Mouse (Mus musculus) gonadal fat pad, adult 2 months (tissue): ENCODE measurements around the gene Ric1. TPM values are rescaled to one million over a fixed set of nuclear protein-coding genes. Genes with fewer than 3 reads are reported as not detected.
"Not testable (repeated sequence)": the region's sequence is repeated elsewhere in the genome, so short reads cannot be mapped to it uniquely, and the experiment has no call there.

Experiments
- DNase-seq: peaks from one replicate; pipeline ENCODE4 v3.0.0-alpha.2; 2012; ENCODE audit warnings: low read depth
- polyA plus RNA-seq: library from polyadenylated mRNA; depleted of rRNA; stranded (reverse); fragments of >200 nt; gene quantifications from 2 replicates; pipeline ENCODE4 v1.2.3, GENCODE M21; 2012

Gene Ric1
- polyA plus RNA-seq, 1 experiment, result 17.6 TPM

- DNase-seq, result no peak
These were observed 5.2 kb downstream of the Ric1 start for GRCm38 (mm10) chr19:29527299-29527698.

GRCm38 (mm10) chr19:29528568-29528967 lies 6.5 kb downstream of the Ric1 start:
- no peak for DNase-seq

GRCm38 (mm10) chr19:29534030-29534429 lies 11.9 kb downstream of the Ric1 start:
- DNase-seq, result no peak

GRCm38 (mm10) chr19:29542256-29542970 lies 20.3 kb downstream of the Ric1 start:
- no peak for DNase-seq

GRCm38 (mm10) chr19:29544026-29544425 lies 21.9 kb downstream of the Ric1 start:
- no peak for DNase-seq

GRCm38 (mm10) chr19:29550618-29551017 lies 28.5 kb downstream of the Ric1 start:
- no peak for DNase-seq

DNA sequence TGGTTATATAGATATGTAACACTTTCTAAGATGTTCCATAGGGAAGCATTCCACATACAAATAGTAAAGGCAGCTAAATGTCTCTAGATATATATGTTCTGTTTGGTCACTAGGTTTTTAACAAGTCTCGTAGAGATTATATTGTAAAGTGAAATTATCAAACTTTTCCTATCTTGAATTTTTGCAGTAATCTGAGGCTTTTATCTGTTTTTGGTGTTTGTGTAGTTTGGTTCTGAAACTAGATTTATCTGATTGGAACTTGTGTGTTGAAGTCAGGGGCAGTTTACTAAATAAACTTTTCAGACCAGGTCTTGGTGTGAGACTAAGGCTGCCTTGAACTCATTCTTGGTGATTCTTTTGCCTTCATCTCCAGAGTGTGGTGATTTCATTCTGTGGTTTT lies 29.0 kb downstream of the Ric1 start:
- no peak for DNase-seq

GRCm38 (mm10) chr19:29551980-29552379 lies 29.9 kb downstream of the Ric1 start:
- DNase-seq, result not testable (repeated sequence)

DNA sequence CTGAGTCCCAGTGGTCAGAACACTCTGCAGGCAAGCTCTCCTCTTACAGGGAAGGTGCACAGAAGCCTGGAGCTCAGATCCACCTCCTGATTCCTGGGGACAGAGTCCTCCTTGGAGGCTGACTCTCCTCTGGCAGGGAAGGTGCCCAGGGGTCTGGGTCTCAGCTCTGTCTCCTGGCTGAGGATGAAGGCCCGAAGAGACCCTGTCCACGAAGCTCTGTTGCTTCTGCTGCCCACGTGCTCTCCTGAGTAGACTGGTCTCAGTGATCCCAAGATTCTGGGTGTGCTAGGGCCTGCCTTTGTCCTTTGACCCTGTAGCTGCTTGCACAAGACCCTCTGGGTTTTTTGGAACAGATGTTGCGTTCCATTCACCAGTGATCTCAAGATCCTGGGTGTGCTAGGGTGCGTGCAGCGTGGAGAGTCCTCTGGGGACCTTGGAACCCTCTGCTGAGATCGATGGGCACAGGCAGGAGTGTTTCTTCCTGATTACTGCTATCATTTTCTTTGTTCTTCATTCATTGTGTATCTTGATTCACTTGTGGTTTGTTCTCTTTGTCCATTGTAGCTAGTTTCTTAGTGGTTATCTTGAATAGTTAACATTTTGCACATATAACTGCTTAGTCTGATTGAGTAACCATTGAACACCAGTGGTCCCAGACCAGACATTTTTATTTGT lies 35.2 kb downstream of the Ric1 start:
- DNase-seq, result not testable (repeated sequence)

DNA sequence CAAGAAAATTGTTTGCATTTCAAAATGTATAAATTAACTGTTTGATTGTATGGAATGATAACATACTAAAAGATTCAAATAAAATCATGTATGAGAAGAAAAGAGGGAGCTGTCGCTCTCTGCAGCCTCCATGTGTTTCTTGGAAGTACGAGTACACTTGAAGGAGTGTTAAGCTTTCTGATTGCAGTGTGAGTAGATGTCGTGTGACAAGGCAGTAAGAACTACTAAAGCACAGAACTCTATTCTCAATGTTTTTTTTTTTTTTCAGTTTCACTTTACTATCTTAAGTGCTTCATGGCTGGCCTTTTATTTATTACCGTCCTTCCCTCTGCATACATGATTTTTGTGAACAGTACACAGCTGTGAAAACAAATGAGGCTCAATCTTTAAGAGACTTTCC lies 40.1 kb downstream of the Ric1 start:
- no peak for DNase-seq

GRCm38 (mm10) chr19:29562603-29563002 lies 40.5 kb downstream of the Ric1 start:
- no peak for DNase-seq

- no peak for DNase-seq
These were observed 41.2 kb downstream of the Ric1 start for GRCm38 (mm10) chr19:29563258-29563779.

GRCm38 (mm10) chr19:29566512-29566911 lies 44.4 kb downstream of the Ric1 start:
- no peak for DNase-seq

DNA sequence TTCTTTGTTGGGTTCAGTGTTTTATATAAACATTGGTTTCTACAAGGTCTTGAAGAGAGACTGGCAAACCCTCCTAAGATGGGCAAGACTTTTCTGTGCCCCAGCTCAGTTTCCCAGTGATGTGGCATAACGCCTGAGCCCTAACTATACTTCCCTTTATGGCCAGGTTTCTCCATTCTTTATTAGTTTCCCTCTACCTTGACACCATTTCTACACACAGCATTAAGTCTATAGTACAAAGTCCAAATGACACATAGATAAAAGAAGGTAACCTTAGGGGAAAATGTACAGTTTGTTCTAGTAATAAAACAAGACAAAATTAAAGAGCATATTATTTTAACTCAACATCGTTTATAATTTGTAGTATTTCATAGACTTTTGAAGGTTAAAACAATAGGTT lies 60.4 kb downstream of the Ric1 start:
- DNase-seq, result no peak

GRCm38 (mm10) chr19:29583734-29584133 lies 61.7 kb downstream of the Ric1 start:
- no peak for DNase-seq

- DNase-seq, result not testable (repeated sequence)
These were observed 71.7 kb downstream of the Ric1 start for GRCm38 (mm10) chr19:29593783-29594182.

DNA sequence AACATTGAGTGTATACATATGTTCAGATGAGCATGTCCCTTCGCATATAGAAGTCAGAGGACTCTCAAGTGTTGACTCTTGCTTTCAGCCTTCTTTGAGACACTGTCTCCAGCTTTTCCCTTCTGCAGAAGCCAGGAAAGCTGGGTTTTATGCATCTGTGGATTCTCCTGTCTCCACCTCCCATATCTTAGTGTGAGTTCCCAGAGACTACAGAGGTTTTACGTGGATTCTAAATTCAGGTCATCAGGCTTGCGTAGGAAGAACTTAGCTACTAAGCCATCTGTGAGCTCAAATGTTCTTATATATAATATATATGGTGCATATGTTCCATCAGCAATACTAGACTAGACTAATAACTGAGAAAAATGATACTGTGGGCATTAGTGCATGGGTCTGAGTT lies 74.2 kb downstream of the Ric1 start:
- no peak for DNase-seq

DNA sequence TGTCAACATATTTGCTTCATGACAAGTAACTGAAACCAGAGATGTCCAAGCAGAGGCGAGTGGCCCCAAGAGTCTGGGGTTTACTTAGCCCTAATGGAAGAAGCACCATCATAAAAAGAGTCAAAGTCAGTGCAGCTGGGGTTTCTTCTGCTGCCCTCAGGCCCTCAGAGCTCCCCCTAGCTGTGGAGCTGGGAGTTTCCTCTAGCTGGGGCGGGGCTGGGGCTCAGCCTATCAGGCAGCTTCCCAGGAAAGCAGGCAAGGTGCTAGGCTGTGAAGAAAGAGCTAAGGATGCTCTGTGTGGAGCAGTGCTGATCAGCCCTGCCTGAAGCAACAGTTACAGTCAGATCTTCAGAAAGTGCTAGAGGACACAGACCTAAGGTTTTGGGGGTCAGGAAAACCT lies 74.9 kb downstream of the Ric1 start:
- no peak for DNase-seq

DNA sequence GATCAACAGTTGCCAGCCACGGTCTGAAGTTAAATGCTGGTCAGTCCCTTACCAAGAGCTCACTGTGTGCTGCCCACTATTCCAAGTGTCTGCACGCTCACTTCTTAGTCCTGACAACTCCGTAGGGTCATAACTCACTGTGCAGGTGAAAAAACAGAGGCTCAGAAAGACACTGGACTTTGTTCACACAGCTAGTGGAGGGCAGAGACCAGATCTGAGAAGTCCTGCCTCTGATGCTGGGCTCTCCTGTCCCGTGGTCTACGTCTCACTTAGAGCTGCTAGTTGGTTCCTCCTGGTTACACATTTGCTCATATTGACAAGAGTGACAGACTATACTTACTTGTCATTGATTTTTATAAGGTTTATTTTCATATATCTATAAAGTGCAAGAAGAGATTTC lies 76.9 kb downstream of the Ric1 start:
- no peak for DNase-seq

GRCm38 (mm10) chr19:29603548-29604353 lies 81.7 kb downstream of the Ric1 start:
- no peak for DNase-seq

DNA sequence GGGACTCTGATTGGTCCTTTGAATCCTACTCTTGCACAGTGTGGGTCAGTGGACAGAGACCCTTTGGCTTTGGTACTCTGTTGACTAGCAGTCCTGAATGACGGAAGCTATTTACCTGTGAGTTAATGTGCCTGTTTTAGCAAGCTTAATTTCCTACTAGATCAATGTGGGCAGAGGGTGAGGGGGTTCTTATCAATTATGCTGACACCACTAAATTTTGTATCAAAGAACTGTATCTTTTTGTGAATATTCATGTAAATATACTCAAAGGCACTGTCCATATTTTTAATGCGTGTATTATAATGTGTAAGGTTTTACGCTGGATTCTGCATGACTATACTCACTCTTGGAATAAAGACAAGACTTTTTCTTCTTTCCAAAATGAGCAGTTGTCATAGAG lies 82.6 kb downstream of the Ric1 start:
- DNase-seq, result no peak

GRCm38 (mm10) chr19:29607521-29607920 lies 85.4 kb downstream of the Ric1 start:
- DNase-seq, result no peak
